Mouse (Mus musculus) v-Abl transformed pro-B cells (cell line): Measurements from ENCODE around the gene Cuedc1.

Experiments
- in situ Hi-C, 2 experiments: fragments of 400-800 bp; cut with MboI; formaldehyde crosslinking; loops; one replicate each; pipeline ENCODE4 v1.15.1; 2025; ENCODE audit not compliant: unreplicated experiment in 2 of 2

Cuedc1 gene

GRCm38 (mm10) chr11:88114871-88115301 lies 17.0 kb downstream of the Cuedc1 start:
- in situ Hi-C loops = no loop called here

DNA sequence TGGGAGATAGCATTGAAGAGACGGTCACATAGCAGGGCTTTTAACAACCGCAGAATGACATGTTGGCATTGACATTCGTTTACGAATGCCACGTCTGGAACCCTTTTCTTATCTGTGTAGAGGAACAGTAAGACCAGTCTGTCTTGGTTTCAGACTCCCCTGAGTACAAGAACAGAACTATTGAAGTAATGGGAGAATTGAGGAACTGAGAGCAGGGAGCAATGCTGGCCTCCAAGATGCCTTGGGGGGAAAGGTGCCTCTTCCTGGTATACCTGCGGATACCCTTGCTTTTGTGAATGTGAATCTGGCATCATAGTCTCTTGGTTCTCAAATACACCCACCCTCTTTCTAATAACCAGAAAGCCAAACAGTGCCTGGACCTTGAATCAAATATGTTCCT lies 18.7 kb downstream of the Cuedc1 start:
- in situ Hi-C loops = no loop called here

DNA sequence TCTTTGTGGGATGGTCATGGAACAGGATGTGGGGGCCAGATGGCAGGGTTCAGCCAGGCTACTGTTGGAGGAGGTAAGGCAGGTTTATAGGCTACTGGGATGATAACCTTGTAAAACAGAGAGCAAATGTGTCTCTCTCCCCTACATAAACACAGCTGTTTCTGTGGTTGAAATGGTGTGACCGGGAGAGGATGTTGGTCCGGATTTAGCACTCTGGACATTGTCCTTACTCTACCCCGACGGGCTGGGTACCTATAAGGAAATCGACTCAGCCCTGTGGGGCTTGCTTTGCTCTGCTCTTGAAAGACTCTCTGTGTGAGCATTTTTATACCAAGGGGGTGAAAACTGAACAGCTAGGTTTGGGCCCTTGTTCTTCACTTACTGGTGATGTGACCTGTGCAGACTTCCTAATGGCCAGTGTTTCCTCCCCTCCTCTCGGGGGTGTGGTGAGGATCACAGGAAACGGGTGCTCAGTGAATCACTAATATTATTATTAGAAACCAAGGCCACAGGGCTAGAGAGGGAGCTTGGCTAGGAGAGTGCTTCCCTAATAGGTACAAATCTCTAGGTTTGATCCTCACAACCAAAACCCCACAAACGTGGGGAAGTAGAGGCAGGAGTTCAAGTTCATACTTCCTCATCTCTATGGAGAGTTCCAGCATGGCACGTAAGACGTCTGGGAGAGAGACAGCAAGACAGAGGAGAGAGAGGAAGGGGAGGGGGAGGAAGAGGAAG lies 19.7 kb downstream of the Cuedc1 start:
- in situ Hi-C loops = no loop called here

DNA sequence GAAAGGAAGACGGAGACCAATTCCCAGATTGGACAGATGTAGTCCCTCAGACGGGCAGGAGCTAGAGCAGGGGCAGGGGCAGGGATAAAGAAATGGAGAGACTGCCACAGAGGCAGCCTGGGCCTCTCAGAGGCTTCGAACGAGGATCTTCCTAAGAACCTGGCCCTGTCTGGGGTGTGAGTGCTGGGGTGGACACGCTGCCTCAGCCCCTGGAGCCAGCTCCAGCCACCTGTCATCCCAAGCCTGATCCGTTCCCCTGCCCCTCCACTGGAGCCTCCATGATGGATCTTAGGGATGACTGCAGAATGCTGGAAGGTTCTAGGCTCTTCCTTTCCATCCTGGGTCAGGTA lies 20.2 kb downstream of the Cuedc1 start:
- in situ Hi-C loops = no loop called here

- in situ Hi-C loops = no loop called here
Observed at GRCm38 (mm10) chr11:88118817-88119642, 21.2 kb downstream of the Cuedc1 start.

DNA sequence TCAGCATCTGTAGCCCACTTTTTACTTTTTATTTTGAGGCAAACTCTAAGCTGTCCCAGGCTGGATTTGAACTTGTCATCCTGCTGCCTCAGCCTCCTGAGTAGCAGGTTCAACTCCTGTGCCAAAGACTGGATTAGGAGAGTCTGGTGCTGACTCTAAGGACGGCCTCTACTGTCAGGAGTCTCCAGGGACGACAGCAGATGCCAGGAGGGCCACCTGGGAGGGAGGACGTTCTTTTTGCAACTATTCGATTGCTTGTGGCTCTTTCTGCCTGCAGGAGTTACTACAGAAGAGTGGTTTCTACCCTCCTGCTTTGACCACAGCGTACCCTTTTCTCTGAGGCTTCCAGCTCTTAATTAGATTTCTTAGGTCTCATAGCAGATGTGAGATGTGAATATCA lies 24.7 kb downstream of the Cuedc1 start:
- in situ Hi-C loops = no loop called here

DNA sequence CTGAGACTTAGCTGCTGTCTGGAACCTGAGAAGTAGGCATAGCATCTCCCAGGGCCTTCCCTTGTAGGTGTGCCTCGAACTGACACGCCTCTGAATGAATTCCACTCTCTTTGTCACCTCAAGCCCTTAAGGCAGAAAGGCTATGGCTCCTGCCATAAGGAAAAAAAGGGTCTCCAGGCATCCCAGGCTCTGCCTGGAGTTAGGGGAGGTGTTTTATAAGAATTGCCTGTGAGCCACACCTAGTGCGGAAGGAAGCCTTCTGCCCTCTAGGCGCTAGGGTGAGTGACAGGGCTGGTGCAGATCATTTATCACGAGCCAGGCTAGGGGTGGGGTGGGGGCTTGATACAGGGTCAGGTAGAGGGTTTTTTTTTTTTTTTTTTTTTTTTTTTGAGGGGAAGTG lies 25.2 kb downstream of the Cuedc1 start:
- in situ Hi-C loops = no loop called here

DNA sequence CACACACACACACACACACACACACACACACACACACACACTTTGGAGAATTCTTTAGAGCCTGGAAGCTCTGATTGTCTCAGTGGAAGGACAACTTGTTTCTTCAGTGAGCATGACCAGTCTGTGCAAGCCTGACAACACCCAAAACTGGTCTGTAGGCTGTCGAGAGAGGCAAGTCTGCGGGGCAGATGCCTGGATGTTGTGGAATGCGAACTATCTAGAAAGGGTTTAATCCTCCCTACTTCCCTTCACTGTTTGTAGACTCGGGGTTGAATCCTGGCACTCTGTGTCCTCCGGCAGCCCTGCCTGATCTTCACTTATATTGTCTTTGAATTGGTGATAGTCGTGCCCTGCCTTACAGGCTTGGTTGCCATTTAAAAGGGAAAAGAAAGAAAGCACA lies 25.9 kb downstream of the Cuedc1 start:
- in situ Hi-C loops = no loop called here

- in situ Hi-C loops = no loop called here
Observed at GRCm38 (mm10) chr11:88125483-88125882, 27.6 kb downstream of the Cuedc1 start.

GRCm38 (mm10) chr11:88126306-88126793 lies 28.5 kb downstream of the Cuedc1 start:
- in situ Hi-C loops = no loop called here

DNA sequence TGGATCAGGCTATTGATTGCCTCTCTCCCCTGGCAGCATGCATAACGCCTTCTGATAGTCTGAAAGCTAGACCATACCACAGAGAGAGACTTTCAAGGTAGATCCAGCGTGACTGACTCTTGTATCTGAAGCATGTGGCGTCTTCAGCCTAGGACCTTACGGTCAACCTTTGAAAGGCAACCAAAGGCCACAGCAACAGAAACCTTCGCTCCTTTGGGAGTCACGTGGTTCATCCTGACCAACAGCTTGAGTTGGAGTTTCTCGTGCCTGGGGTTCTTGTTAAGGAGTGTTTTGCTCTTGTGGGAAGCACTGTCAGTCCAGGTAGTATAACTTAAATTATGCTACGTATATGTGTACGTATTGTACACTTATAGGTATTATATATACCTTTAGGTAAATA lies 30.6 kb downstream of the Cuedc1 start:
- in situ Hi-C loops = no loop called here

DNA sequence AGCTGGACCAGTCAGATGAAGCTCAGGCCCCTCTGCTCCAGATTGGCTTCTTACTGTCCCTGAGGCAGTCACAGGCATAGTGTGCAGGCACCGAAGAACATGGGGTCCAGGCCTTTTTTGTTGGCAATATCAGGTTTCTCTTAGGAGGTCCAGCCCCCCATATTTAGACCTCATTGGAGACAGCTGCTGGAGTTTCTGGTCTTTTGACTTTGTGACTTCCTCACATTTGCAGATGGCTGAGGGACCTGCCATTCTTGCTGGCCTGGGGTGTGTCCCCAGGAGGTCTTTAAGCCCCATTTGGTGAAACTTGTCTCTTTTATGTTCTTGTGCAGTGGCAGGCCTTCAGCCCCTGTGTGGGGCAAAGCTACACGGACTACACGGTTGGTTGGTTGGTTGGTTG lies 31.4 kb downstream of the Cuedc1 start:
- in situ Hi-C loops = no loop called here

DNA sequence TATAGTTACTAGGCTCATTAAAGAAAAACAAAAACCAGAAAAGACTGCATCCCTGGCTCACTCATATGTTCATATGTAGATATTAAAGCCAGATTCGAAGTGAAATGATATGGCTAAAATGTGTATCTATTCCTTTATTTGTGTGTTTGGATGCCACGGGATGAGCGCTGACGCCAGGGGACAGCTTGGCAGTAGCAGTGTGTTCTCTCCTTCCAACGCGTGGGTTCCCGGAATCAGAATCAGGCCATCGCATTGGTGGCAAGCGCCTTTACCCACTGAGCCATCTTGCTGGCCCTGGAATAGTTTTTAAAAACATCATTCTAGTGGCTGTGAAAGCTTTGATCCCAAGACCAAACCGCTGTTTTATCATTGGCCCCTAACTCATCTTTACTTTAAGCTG lies 32.1 kb downstream of the Cuedc1 start:
- in situ Hi-C loops = no loop called here

- in situ Hi-C loops = no loop called here
Observed at GRCm38 (mm10) chr11:88131847-88132246, 34.0 kb downstream of the Cuedc1 start.

DNA sequence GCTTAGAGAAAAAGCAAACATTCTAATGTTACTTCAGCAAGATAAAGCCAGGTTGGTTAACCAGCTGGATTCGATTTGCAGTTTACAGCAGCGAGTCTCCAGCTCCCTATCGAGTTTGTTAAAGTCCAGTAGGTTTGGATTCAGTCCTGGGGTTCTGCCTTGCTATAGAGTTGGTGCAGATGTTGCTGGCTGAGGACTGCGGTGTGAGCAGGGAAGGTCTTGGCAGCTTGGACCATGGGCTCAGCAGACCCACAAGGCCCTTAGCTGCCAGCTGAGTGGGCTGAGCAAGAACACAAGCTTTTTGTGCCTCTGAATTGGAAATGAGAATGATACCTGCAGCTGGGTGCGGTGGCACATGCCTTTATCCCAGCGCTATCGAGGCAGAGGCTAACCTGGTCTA lies 37.4 kb downstream of the Cuedc1 start:
- in situ Hi-C loops = no loop called here

GRCm38 (mm10) chr11:88137814-88138425 lies 40.1 kb downstream of the Cuedc1 start:
- in situ Hi-C loops = no loop called here

GRCm38 (mm10) chr11:88139256-88139861 lies 41.5 kb downstream of the Cuedc1 start:
- in situ Hi-C loops = no loop called here

DNA sequence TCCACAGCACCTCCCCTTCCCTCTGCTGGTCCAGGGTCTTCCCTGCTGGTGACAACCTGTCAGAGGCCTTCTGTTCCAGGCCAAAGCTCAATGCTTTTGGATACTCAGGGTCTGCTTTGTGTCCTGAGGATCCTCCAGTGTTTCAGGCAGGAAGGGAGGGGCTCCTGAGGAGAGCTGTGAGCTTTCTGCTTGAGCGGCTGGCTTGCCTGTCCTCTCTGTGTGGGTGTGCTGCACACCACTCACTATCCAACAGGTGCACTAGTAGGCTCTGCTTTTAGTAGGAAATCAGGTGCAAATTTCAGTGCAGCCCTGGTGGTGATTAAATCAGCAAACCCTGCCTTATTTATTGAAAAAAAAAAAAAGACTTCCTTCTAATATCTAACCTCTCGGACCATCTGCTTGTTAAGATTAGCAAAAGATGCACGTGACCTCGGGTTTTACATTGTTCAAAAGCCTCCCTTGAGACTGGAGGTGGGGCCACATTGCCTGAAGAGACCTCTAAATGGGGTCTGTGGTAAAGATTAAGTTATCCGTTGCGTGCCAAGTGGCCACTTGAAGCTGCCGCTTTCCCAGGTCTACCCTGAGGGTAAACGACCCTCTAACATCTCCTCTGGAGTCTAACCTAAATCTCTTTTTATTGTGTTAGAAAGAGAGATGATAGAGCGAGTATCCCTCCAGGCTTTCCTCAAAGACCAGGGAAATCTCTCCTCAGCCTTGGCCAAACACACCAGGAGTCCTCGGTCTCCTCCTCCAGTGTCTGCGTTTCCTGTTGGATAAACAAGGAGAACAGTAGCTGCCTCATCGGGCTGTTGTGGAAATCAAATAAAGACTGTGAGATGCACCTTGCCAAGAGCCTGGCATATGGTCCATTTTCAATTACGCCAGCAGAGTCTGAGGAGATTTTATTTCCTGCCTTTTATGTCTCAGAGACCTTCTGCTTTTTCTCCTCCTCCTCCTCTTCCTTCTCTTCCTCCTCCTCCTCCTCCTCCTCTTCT lies 42.5 kb downstream of the Cuedc1 start:
- in situ Hi-C loops = no loop called here

- in situ Hi-C loops = no loop called here
Observed at GRCm38 (mm10) chr11:88142362-88142761, 44.5 kb downstream of the Cuedc1 start.

DNA sequence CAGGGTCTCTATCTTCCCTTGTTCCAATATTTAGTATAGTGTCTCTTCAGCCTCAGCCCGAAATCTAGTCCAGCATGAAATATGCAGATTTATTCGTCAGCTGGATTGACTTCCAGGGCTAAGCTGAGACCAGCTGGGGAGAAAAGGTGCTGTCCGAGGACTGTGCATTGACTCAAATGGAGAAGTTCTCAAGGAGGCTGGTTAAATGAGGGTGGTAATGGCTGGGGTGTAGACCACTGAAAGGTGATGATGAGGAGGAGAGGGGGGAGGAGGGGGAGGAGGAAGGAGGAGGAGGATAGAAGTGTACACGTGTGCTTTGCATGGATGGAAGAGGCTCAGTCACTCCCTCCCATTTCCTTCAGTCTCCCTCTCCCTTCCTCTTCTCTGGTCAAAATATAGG lies 46.2 kb downstream of the Cuedc1 start:
- in situ Hi-C loops = no loop called here
